ENCODE assay signal across 8 mouse cellular contexts in genomic region chr7:25120061-25120834, GRCm38 (mm10). TPM values are rescaled to one million over a fixed set of nuclear protein-coding genes. Genes with fewer than 3 reads are reported as not detected.
DNase-seq lines count a peak whose midpoint lies in the region; ATAC-seq and TF ChIP-seq lines count a peak whose summit lies in the region.

No protein-coding gene starts in this region.

- no peak for TF ChIP-seq EP300 in heart, adult 2 months (IDR thresholded peaks at IDR 0.05; ENCODE audit: insufficient read depth, low read depth, low read length)

- no peak for TF ChIP-seq CTCF in heart, adult 2 months (IDR thresholded peaks at IDR 0.05)

- WGBS in heart, adult 2 months: 50% methylated on average over 21 of the region's 25 CpGs
- WGBS in midbrain, embryonic 14.5 days: 81% methylated on average over 24 of the region's 25 CpGs

- H3K27ac ChIP-seq in heart, adult 2 months: no peak overlapping the region
- no peak overlapping the region for H3K27ac ChIP-seq in midbrain, embryonic 14.5 days (replicated peaks; ENCODE audit: low read depth, low read length)

- no peaks in the 10 kb centered on the region for H3K9me3 ChIP-seq in midbrain, embryonic 14.5 days (ENCODE audit: control insufficient read depth, low read length)

- no peak for ATAC-seq in midbrain, embryonic 14.5 days (ENCODE audit: low FRiP score, low TSS enrichment)

- H3K79me2 ChIP-seq in heart, adult 2 months (replicated peaks; ENCODE audit: control insufficient read depth, insufficient read depth, low read length): no peaks in the 10 kb centered on the region

- H3K4me3 ChIP-seq in heart, adult 2 months: no peak overlapping the region
- no peak overlapping the region for H3K4me3 ChIP-seq in midbrain, embryonic 14.5 days (replicated peaks; ENCODE audit: low read depth, low read length)

- no peak overlapping the region for H3K4me2 ChIP-seq in midbrain, embryonic 14.5 days (ENCODE audit: low read length)

- peak; percentile 54 for DNase-seq in right cerebral cortex, postnatal 14 days
- DNase-seq in right cerebral cortex, postnatal 36 days (ENCODE audit: low spot score in 2 of 2): no peak
- DNase-seq in heart, adult 2 months: peak; percentile 42 to 73
- DNase-seq in lung, postnatal 14 days: peak; percentile 28
- DNase-seq in thymus, postnatal 14 days: peak; percentile 59
- DNase-seq in cerebellum, postnatal 14 days: no peak
- DNase-seq in midbrain, embryonic 14.5 days: no peak
- DNase-seq in cerebellum, adult 11-12 months: no peak

- H3K27me3 ChIP-seq in heart, adult 2 months (ENCODE audit: control insufficient read depth, insufficient read depth, low read length): peaks cover 3% of the 10 kb centered on the region
- H3K27me3 ChIP-seq in midbrain, embryonic 14.5 days (ENCODE audit: control insufficient read depth, insufficient read depth, low read length): no peaks in the 10 kb centered on the region

- no peak for TF ChIP-seq POLR2A in heart, adult 2 months (IDR thresholded peaks at IDR 0.05; ENCODE audit: insufficient read depth, low read depth, low read length)

- intact Hi-C loops in heart, adult 2 months (cut with DNase I): no loop called here

- H3K36me3 ChIP-seq in heart, adult 2 months (ENCODE audit: control insufficient read depth, insufficient read depth, low read length): no peaks in the 10 kb centered on the region
- peaks cover 8% of the 10 kb centered on the region for H3K36me3 ChIP-seq in midbrain, embryonic 14.5 days (ENCODE audit: control insufficient read depth, insufficient read depth, low read length)

- no peaks in the 10 kb centered on the region for H3K4me1 ChIP-seq in heart, adult 2 months (ENCODE audit: control insufficient read depth, insufficient read depth, low read length)
- no peaks in the 10 kb centered on the region for H3K4me1 ChIP-seq in midbrain, embryonic 14.5 days (ENCODE audit: control insufficient read depth, insufficient read depth, low read length)

- no peak overlapping the region for H3K9ac ChIP-seq in heart, adult 2 months (ENCODE audit: low read depth, low read length)
- H3K9ac ChIP-seq in midbrain, embryonic 14.5 days (replicated peaks; ENCODE audit: low read length): no peak overlapping the region

RNA-seq across cellular contexts. Expression of gene Zfp574, which starts 47.9 kb away (rescaled TPM):
- total RNA-seq in heart, adult 2 months (2021): 10 to 100 TPM in 1 of 2 experiments, 1 to 10 TPM in 1; 9.2 to 10.3 TPM
- 11.8 and 12.6 TPM in 2 replicates for polyA plus RNA-seq in heart, adult 2 months (2012; rRNA removed)
- 24.9 and 33.0 TPM in 2 replicates for polyA plus RNA-seq in midbrain, embryonic 14.5 days (2014; fragmentation: Nextera tagmentation; extraction: Ambion mirVana)

RNA-seq across cellular contexts. Expression of gene Grik5, which starts 48.1 kb away (rescaled TPM):
- total RNA-seq in heart, adult 2 months (2021): 1 to 10 TPM; 4.5 to 4.6 TPM
- polyA plus RNA-seq in heart, adult 2 months (2012; rRNA removed): 10.3 and 12.1 TPM in 2 replicates
- polyA plus RNA-seq in midbrain, embryonic 14.5 days (2014; fragmentation: Nextera tagmentation; extraction: Ambion mirVana): 21.7 and 27.3 TPM in 2 replicates

RNA-seq across cellular contexts. Expression of gene Pou2f2, which starts 59.3 kb away (rescaled TPM):
- under 1 TPM; 0.39 to 0.64 TPM for total RNA-seq in heart, adult 2 months (2021)
- polyA plus RNA-seq in heart, adult 2 months (2012; rRNA removed): 0.38 and 1.5 TPM in 2 replicates
- 40.6 and 46.7 TPM in 2 replicates for polyA plus RNA-seq in midbrain, embryonic 14.5 days (2014; fragmentation: Nextera tagmentation; extraction: Ambion mirVana)

Comparison
In these comparisons a context has a peak if more than half of its experiments do, and no peak if none do; other contexts are left out.
1. DNase-seq: peak in right cerebral cortex, postnatal 14 days (single experiment), heart, adult 2 months (2 of 2), lung, postnatal 14 days (single experiment) and thymus, postnatal 14 days (single experiment); none in right cerebral cortex, postnatal 36 days (0 of 2), cerebellum, postnatal 14 days (0 of 2), midbrain, embryonic 14.5 days (single experiment) and cerebellum, adult 11-12 months (single experiment).
2. RNA of gene Pou2f2, which starts 59.3 kb away (polyA plus RNA-seq): 40.6 to 46.7 TPM in midbrain, embryonic 14.5 days; 0.38 to 1.5 TPM in heart, adult 2 months; every median in the first group is over 10 times any median in the second.